ENCODE assay signal across 22 mouse cellular contexts in genomic region chr1:141161772-141162171, GRCm38 (mm10).
DNase-seq lines count a peak whose midpoint lies in the region; ATAC-seq and TF ChIP-seq lines count a peak whose summit lies in the region.
"Had no signal": no experiment of that assay in that cellular context is flagged by ENCODE, and none has a peak within 500 bp of the region (broad histone marks: within the 10 kb centered on the region; RNA-seq: fewer than 3 reads in every experiment).

No protein-coding gene starts in this region.

- no peaks in the 10 kb centered on the region for H3K27me3 ChIP-seq in lung, embryonic 14.5 days (ENCODE audit: insufficient read depth, low read length)
- no peaks in the 10 kb centered on the region for H3K27me3 ChIP-seq in lung, embryonic 15.5 days
- no peaks in the 10 kb centered on the region for H3K27me3 ChIP-seq in lung, embryonic 16.5 days (ENCODE audit: control insufficient read depth, insufficient read depth, low read depth, low read length)
- no peaks in the 10 kb centered on the region for H3K27me3 ChIP-seq in lung, postnatal 0 days (replicated peaks; ENCODE audit: insufficient read depth, low read length)
- H3K27me3 ChIP-seq: CH12.LX, Patski had no signal

- WGBS in lung, embryonic 14.5 days: 67% methylated on average over 1 of the region's 1 CpGs
- 53% methylated on average over 1 of the region's 1 CpGs for WGBS in lung, embryonic 15.5 days
- WGBS in lung, embryonic 16.5 days: 62% methylated on average over 1 of the region's 1 CpGs
- 53% methylated on average over 1 of the region's 1 CpGs for WGBS in lung, postnatal 0 days

- H3K4me3 ChIP-seq in lung, embryonic 14.5 days (ENCODE audit: low read depth, low read length): no peak overlapping the region
- no peak overlapping the region for H3K4me3 ChIP-seq in lung, embryonic 15.5 days
- no peak overlapping the region for H3K4me3 ChIP-seq in lung, embryonic 16.5 days (ENCODE audit: low read length)
- H3K4me3 ChIP-seq in lung, postnatal 0 days (ENCODE audit: low read depth, low read length): no peak overlapping the region

- H3K4me1 ChIP-seq in lung, embryonic 14.5 days (ENCODE audit: insufficient read depth): no peaks in the 10 kb centered on the region
- no peaks in the 10 kb centered on the region for H3K4me1 ChIP-seq in lung, embryonic 15.5 days
- no peaks in the 10 kb centered on the region for H3K4me1 ChIP-seq in lung, embryonic 16.5 days (replicated peaks; ENCODE audit: control insufficient read depth, insufficient read depth, low read length)
- H3K4me1 ChIP-seq in lung, postnatal 0 days (ENCODE audit: insufficient read depth, low read depth, low read length): no peaks in the 10 kb centered on the region

- H3K4me2 ChIP-seq in lung, embryonic 14.5 days: no peak overlapping the region
- H3K4me2 ChIP-seq in lung, embryonic 15.5 days: no peak overlapping the region
- no peak overlapping the region for H3K4me2 ChIP-seq in lung, embryonic 16.5 days (ENCODE audit: low read depth, low read length)
- no peak overlapping the region for H3K4me2 ChIP-seq in lung, postnatal 0 days (replicated peaks; ENCODE audit: low read depth, low read length)

- DNase-seq in lung, embryonic 14.5 days: peak; percentile 81
- DNase-seq in lung, adult 18-20 months: no peak
- no peak for DNase-seq in lung, postnatal 25 days (ENCODE audit: low spot score)
- no peak for DNase-seq in lung, postnatal 36 days
- DNase-seq in lung, postnatal 0 days (ENCODE audit: low spot score): peak; percentile 62
- no peak for DNase-seq in lung, postnatal 10 days
- DNase-seq: adrenal gland, adult 2 months; adrenal gland, adult 8-10 months; adrenal gland, postnatal 10 days; adrenal gland, postnatal 14 days; adrenal gland, postnatal 25 days; adrenal gland, postnatal 36 days; B cell, adult 2 months; cerebellum, adult 11 months; cerebellum, adult 11-12 months had no signal

- H3K27ac ChIP-seq in lung, embryonic 14.5 days (ENCODE audit: low read depth): peak overlapping the region; percentile 51; the same call in 1 of the 2 replicates
- H3K27ac ChIP-seq in lung, embryonic 15.5 days: peak overlapping the region; percentile 71
- H3K27ac ChIP-seq in lung, embryonic 16.5 days (ENCODE audit: low read length): peak overlapping the region; percentile 71
- no peak overlapping the region for H3K27ac ChIP-seq in lung, postnatal 0 days (ENCODE audit: low read length)

- H3K9me3 ChIP-seq in lung, embryonic 14.5 days (ENCODE audit: low read depth, low read length): no peaks in the 10 kb centered on the region
- H3K9me3 ChIP-seq in lung, embryonic 15.5 days: no peaks in the 10 kb centered on the region
- no peaks in the 10 kb centered on the region for H3K9me3 ChIP-seq in lung, embryonic 16.5 days (ENCODE audit: control insufficient read depth, low read length)
- no peaks in the 10 kb centered on the region for H3K9me3 ChIP-seq in lung, postnatal 0 days (ENCODE audit: low read length)

- TF ChIP-seq EP300 in lung, postnatal 0 days (IDR thresholded peaks at IDR 0.05): no peak

- H3K9ac ChIP-seq in lung, embryonic 14.5 days: no peak overlapping the region
- H3K9ac ChIP-seq in lung, embryonic 15.5 days: no peak overlapping the region
- no peak overlapping the region for H3K9ac ChIP-seq in lung, embryonic 16.5 days (ENCODE audit: low read length)
- H3K9ac ChIP-seq in lung, postnatal 0 days (replicated peaks; ENCODE audit: low read depth): no peak overlapping the region

- peak; percentile 97 for ATAC-seq in lung, embryonic 14.5 days (ENCODE audit: insufficient read depth)
- peak; percentile 93 for ATAC-seq in lung, embryonic 15.5 days (ENCODE audit: borderline replicate concordance, extremely low read depth, low FRiP score, low TSS enrichment)
- ATAC-seq in lung, embryonic 16.5 days (ENCODE audit: low read depth): peak; percentile 96
- ATAC-seq in lung, postnatal 0 days: peak; percentile 72
- ATAC-seq: activated CD4-positive, CD25-positive, alpha-beta regulatory T cell, adult 4 months; CD4-positive, CD25-positive, alpha-beta regulatory T cell, adult 4 months; Patski had no signal

- no peak for TF ChIP-seq CTCF in lung, embryonic 14.5 days (IDR thresholded peaks at IDR 0.05; ENCODE audit: low read depth)
- no peak for TF ChIP-seq CTCF in lung, postnatal 0 days (IDR thresholded peaks at IDR 0.05)

- no peaks in the 10 kb centered on the region for H3K36me3 ChIP-seq in lung, embryonic 14.5 days (ENCODE audit: insufficient read depth)
- no peaks in the 10 kb centered on the region for H3K36me3 ChIP-seq in lung, embryonic 15.5 days
- H3K36me3 ChIP-seq in lung, embryonic 16.5 days (ENCODE audit: control insufficient read depth, insufficient read depth, low read length): no peaks in the 10 kb centered on the region
- no peaks in the 10 kb centered on the region for H3K36me3 ChIP-seq in lung, postnatal 0 days (ENCODE audit: insufficient read depth, low read length)
- H3K36me3 ChIP-seq: G1E had no signal

Comparison
In these comparisons a context has a peak if more than half of its experiments do, and no peak if none do; other contexts are left out.
1. DNase-seq: peak in lung, embryonic 14.5 days (single experiment) and lung, postnatal 0 days (single experiment); none in lung, adult 18-20 months (0 of 2), lung, postnatal 25 days (single experiment), lung, postnatal 36 days (single experiment) and lung, postnatal 10 days (single experiment).
2. Peak in every context shown above with its lines, with median percentiles within 50 percentile points of each other: ATAC-seq.